Mouse (Mus musculus) liver, embryonic 14.5 days (tissue): ENCODE data around the gene Plb1. TPM values are rescaled to one million over a fixed set of nuclear protein-coding genes. Genes with fewer than 3 reads are reported as not detected.

ENCODE experiments used
- ATAC-seq: fragments of 200-750 bp; cut with Nextera tagmentation; 2 replicates; pipeline ENCODE4 v1.8.0; 2017; ENCODE audit warnings: moderate number of reproducible peaks, mild to moderate bottlenecking, moderate library complexity; ENCODE audit not compliant: insufficient read depth
- DNase-seq, 3 experiments: peaks; one replicate each; pipeline ENCODE4 v3.0.0-alpha.2; 2012 to 2013; ENCODE audit warnings: low read depth in 3 of 3, low spot score in 3 of 3
- H3K27ac ChIP-seq: fragments of 300-500 bp; sonication (generic); 2 replicates; pipeline ENCODE4 v1.5.1; 2014; ENCODE audit warnings: moderate library complexity, mild to moderate bottlenecking, control low read depth, inconsistent platforms
- H3K27me3 ChIP-seq: fragments of 300-500 bp; sonication (generic); 2 replicates; pipeline ENCODE4 v1.6.1; 2014; ENCODE audit warnings: mild to moderate bottlenecking, low read length, moderate library complexity; ENCODE audit not compliant: control insufficient read depth, insufficient read depth
- H3K36me3 ChIP-seq: fragments of 300-500 bp; sonication (generic); replicated peaks from 2 replicates; pipeline ENCODE4 v1.6.1; 2014; ENCODE audit warnings: low read depth; ENCODE audit not compliant: control insufficient read depth, insufficient read depth
- H3K4me1 ChIP-seq, 2 experiments: fragments of 200-500 bp in 1 of 2; fragments of 300-500 bp in 1 of 2; sonication (generic) in 1 of 2; replicated peaks; 2 replicates each; pipeline ENCODE4 v1.6.1; 2012 to 2014; ENCODE audit warnings: antibody characterized with exemption in 1 of 2, inconsistent platforms in 1 of 2, low read length in 1 of 2; ENCODE audit not compliant: control insufficient read depth in 2 of 2, insufficient read depth in 2 of 2
- H3K4me2 ChIP-seq: fragments of 300-500 bp; sonication (generic); 2 replicates; pipeline ENCODE4 v1.6.1; 2014; ENCODE audit warnings: low read depth, mild to moderate bottlenecking, control low read depth, moderate library complexity
- H3K4me3 ChIP-seq, 2 experiments: fragments of 200-500 bp in 1 of 2; fragments of 300-500 bp in 1 of 2; sonication (generic) in 1 of 2; 2 replicates each; pipeline ENCODE4 v1.5.1; 2012 to 2014; ENCODE audit warnings: low read depth in 2 of 2, low read length in 2 of 2, mild to moderate bottlenecking in 2 of 2, control low read depth in 1 of 2, inconsistent platforms in 1 of 2, moderate library complexity in 1 of 2; ENCODE audit not compliant: insufficient read depth in 1 of 2
- H3K9ac ChIP-seq: fragments of 300-500 bp; sonication (generic); replicated peaks from 2 replicates; pipeline ENCODE4 v1.6.1; 2014; ENCODE audit warnings: mild to moderate bottlenecking, control low read depth, moderate library complexity
- H3K9me3 ChIP-seq: fragments of 300-500 bp; sonication (generic); 2 replicates; pipeline ENCODE4 v1.6.1; 2016; ENCODE audit warnings: low read length, mixed read lengths; ENCODE audit not compliant: control insufficient read depth
- CTCF ChIP-seq: IDR thresholded peaks from 2 replicates; pipeline ENCODE4 v1.5.1; 2016; ENCODE audit warnings: antibody characterized with exemption, low read depth, control low read depth
- EP300 ChIP-seq: IDR thresholded peaks from 2 replicates; pipeline ENCODE4 v1.6.1; 2016; ENCODE audit warnings: antibody characterized with exemption, low read depth
- WGBS: fragments of 180-500 bp; shearing (Covaris S2); extraction: QIAGEN DNeasy Blood & Tissue Kit; methylation state at CpG from one replicate; pipeline ENCODE4 v1.1.7; 2014; ENCODE audit not compliant: insufficient replicate concordance; 5-methylcytosine and 5-hydroxymethylcytosine counted together
- polyA plus RNA-seq, 2 experiments: library from polyadenylated mRNA; depleted of rRNA in 1 of 2; stranded (reverse) in 1 of 2; unstranded in 1 of 2; fragments of >200 nt; fragmentation: Nextera tagmentation in 1 of 2; extraction: Ambion mirVana in 1 of 2; gene quantifications; 2 replicates each; pipeline versions ENCODE4 v1.2.1 to v1.2.3; 2012 to 2014

Plb1 gene
- polyA plus RNA-seq, 2 experiments = 0.02 TPM; not detected in 1

DNA sequence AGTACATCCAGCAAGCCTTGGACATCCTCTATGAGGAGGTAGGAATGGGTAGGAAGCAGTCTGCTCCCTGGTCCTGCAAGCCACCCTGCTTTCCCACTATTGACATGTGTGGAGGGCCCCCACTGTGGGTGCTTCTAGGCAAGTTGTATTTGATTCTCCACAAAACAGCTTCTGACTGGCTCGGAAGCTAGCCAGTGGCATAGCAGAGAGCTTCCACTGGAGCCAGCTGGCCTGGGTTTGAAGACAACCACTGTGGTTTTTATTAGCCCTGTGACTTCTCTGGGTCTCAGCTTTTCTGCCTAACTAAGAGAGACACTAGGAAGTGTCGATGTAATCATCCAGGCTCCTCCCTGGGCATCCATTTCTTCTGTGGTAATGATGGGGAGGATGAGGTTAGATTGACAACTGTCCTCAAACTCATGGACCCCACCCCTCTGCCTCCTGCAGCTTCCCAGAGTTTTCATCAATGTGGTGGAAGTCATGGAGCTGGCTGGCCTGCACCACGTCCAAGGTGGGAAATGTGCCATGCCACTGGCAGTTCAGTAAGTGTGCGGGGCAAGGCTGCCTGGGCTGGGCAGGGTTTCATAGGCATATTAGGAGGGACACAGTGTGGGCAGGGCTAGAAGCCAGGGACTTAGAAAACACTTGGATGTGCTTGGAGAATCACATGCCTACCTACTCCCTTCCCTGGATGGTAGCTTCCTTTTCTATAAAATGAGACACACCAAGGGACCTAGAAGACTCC lies 119.4 kb downstream of the Plb1 start:
- Histone ChIP-seq H3K9ac (no peak overlapping the region), H3K27me3 (no peaks in the 10 kb centered on the region), H3K4me2 (no peak overlapping the region), H3K4me3 (no peak overlapping the region), H3K27ac (no peak overlapping the region), H3K9me3 (no peaks in the 10 kb centered on the region), H3K36me3 (no peaks in the 10 kb centered on the region), H3K4me1 (no peaks in the 10 kb centered on the region)
- DNase-seq = no peak
- ATAC-seq = no peak
- no peak for TF ChIP-seq EP300
- TF ChIP-seq CTCF = no peak
- WGBS = 52% methylated on average over 4 of the region's 4 CpGs

DNA sequence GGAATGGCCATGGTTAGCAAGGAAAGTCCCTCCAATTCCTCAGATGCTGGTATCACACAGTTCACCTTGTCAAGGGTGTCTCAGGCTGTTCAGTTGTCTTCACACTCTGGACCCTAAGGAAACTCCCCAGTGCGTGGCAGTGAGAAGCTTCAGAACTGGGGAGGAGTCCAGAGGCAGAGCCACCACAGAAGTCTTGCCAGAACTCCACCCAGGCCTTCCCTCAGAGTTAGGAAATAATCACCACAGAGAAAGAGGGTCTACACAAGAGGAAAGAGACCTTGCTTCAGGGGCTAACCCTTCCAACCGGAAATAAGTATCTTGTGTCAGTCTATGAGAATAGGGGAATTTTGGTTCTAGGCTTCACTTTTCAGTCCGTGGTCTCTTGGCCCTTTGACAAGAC lies 120.3 kb downstream of the Plb1 start:
- no peak overlapping the region for H3K4me3 ChIP-seq
- no peaks in the 10 kb centered on the region for H3K4me1 ChIP-seq
- no peaks in the 10 kb centered on the region for H3K27me3 ChIP-seq
- WGBS = 53% methylated on average over 3 of the region's 3 CpGs
- DNase-seq (no peak), ATAC-seq (no peak)
- no peaks in the 10 kb centered on the region for H3K36me3 ChIP-seq
- no peak overlapping the region for H3K27ac ChIP-seq
- H3K4me2 ChIP-seq = no peak overlapping the region
- H3K9me3 ChIP-seq = no peaks in the 10 kb centered on the region
- no peak overlapping the region for H3K9ac ChIP-seq
- TF ChIP-seq CTCF (no peak), EP300 (no peak)

DNA sequence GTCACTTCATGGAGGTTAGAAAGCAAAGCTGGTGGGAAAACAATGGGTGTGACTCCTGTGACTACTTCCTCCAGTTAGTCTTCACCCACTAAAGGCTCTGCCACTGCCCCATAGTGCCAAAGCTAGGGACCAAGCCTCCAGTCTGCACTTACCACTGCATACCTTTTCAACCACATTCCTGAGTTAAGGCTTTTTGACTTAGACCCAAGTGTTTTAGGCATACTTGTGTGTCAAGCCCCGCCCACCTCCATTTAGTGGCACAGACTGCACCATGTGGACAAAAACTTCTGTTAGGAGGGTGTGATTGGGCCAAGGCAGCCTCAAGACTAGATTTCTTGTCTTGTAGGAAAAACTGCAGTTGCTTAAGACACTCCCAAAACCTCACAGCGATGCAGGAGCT lies 120.8 kb downstream of the Plb1 start:
- H3K4me3 ChIP-seq = no peak overlapping the region
- H3K4me2 ChIP-seq = no peak overlapping the region
- H3K4me1 ChIP-seq = no peaks in the 10 kb centered on the region
- no peak overlapping the region for H3K27ac ChIP-seq
- ATAC-seq (no peak), DNase-seq (no peak)
- H3K9me3 ChIP-seq = no peaks in the 10 kb centered on the region
- no peaks in the 10 kb centered on the region for H3K27me3 ChIP-seq
- no peak for TF ChIP-seq EP300
- no peak for TF ChIP-seq CTCF
- H3K9ac ChIP-seq = no peak overlapping the region
- no peaks in the 10 kb centered on the region for H3K36me3 ChIP-seq
- WGBS = 36% methylated on average over 2 of the region's 2 CpGs

DNA sequence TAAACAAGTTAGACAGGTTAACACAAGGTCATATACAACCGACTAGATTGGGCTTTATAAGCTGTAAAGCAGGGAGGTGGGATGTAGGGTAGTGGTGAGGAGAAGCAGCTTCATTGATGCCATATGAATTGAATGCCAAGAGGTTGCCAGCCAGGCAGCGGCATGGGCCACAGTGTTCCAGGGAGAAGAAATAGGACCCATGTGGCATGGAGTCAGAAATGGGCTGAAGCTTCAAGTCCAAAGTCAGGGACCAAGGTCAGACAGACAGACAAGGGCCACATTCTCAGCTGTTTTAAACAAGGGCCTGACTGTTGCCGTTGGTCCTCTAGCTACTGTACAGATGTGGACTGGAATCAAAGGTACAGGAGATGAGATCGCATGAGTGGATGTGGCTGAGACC lies 128.0 kb downstream of the Plb1 start:
- H3K27ac ChIP-seq = no peak overlapping the region
- no peaks in the 10 kb centered on the region for H3K27me3 ChIP-seq
- TF ChIP-seq EP300 (no peak), CTCF (no peak)
- H3K36me3 ChIP-seq = no peaks in the 10 kb centered on the region
- H3K4me1 ChIP-seq = no peaks in the 10 kb centered on the region
- no peak for DNase-seq
- no peak for ATAC-seq
- no peak overlapping the region for H3K4me2 ChIP-seq
- H3K9me3 ChIP-seq = no peaks in the 10 kb centered on the region
- WGBS = 67% methylated on average over 4 of the region's 4 CpGs
- H3K4me3 ChIP-seq = no peak overlapping the region
- no peak overlapping the region for H3K9ac ChIP-seq

DNA sequence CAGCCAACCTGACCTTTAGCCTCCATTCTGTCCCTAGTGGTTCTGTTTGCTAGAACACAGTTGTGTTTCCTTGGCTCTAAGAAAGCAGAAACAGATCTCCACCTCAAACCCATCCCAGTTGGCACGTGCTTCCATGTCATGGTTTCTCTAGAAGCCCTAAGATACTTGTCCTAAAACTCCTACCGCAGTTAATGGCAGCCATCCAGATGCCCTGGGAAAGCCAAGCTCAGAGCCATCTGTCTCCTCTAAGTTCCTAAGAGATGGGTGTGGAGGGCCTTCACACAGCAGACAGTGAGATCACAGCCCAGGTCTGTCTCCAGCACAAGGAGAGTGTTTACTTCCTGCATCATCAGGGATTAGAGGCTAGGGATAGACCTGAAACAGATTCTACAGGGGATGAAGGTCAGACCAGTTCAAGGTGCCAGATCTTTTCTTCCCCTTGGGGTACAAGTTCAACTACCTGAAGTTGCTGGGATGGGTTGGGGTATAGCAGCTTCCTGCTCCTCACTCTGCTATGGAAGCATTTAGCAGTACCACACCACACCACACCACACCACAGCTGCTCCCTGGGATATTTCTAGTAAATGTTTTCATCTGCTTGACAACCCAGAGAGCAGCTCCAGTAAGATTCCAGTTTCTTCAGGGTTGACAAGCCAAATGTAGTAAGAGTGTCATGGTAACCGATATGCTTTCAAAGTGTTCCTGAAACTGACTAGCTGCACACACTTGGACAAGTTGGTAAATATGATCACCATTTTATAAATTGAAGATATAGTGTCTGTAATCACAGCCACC lies 129.1 kb downstream of the Plb1 start:
- H3K4me3 ChIP-seq = no peak overlapping the region
- H3K4me1 ChIP-seq = no peaks in the 10 kb centered on the region
- ATAC-seq = no peak
- 55% methylated on average over 3 of the region's 3 CpGs for WGBS
- no peak overlapping the region for H3K9ac ChIP-seq
- H3K4me2 ChIP-seq = no peak overlapping the region
- H3K36me3 ChIP-seq = no peaks in the 10 kb centered on the region
- H3K27me3 ChIP-seq = no peaks in the 10 kb centered on the region
- no peak for DNase-seq
- no peak for TF ChIP-seq EP300
- no peak for TF ChIP-seq CTCF
- no peak overlapping the region for H3K27ac ChIP-seq
- H3K9me3 ChIP-seq = no peaks in the 10 kb centered on the region
